9 mouse cellular contexts compared by ENCODE assay signal in genomic region chr9:109098969-109099368, GRCm38 (mm10). TPM values are rescaled to one million over a fixed set of nuclear protein-coding genes. Genes with fewer than 3 reads are reported as not detected.
DNase-seq lines count a peak whose midpoint lies in the region; ATAC-seq and TF ChIP-seq lines count a peak whose summit lies in the region.
"Had no signal": no experiment of that assay in that cellular context is flagged by ENCODE, and none has a peak within 500 bp of the region (broad histone marks: within the 10 kb centered on the region; RNA-seq: fewer than 3 reads in every experiment).

No protein-coding gene starts in this region.

- intact Hi-C loops in left cerebral cortex, adult 2 months (cut with DNase I): no loop called here

- H3K9ac ChIP-seq in liver, embryonic 13.5 days: no peak overlapping the region
- no peak overlapping the region for H3K9ac ChIP-seq in neural tube, embryonic 14.5 days (replicated peaks; ENCODE audit: low read depth, low read length)
- H3K9ac ChIP-seq: liver, embryonic 14.5 days had no signal

- no peak overlapping the region for H3K4me2 ChIP-seq in liver, embryonic 13.5 days
- H3K4me2 ChIP-seq in neural tube, embryonic 14.5 days (ENCODE audit: low read depth, low read length): peak overlapping the region; percentile 95

- peak in 1 of 2 experiments; percentile 51 for DNase-seq in left cerebral cortex, adult 2 months (ENCODE audit: extremely low spot score in 1 of 2, low spot score in 2 of 2)
- no peak for DNase-seq in left cerebral cortex, adult 11 months (ENCODE audit: low spot score)
- peak; percentile 50 for DNase-seq in heart, adult 8-10 months (ENCODE audit: low spot score)
- DNase-seq in kidney, adult 8-10 months: peak; percentile 66 to 83
- DNase-seq in liver, embryonic 13.5 days: no peak
- no peak for DNase-seq in spleen, postnatal 14 days (ENCODE audit: low spot score in 2 of 2)

- no peaks in the 10 kb centered on the region for H3K9me3 ChIP-seq in liver, embryonic 13.5 days (replicated peaks)
- no peaks in the 10 kb centered on the region for H3K9me3 ChIP-seq in neural tube, embryonic 14.5 days (ENCODE audit: control insufficient read depth, low read length)

- TF ChIP-seq CTCF in left cerebral cortex, adult 2 months (IDR thresholded peaks at IDR 0.05): no peak

- ATAC-seq in liver, embryonic 13.5 days (ENCODE audit: low read depth): peak; percentile 38; the same call in 1 of the 2 replicates
- ATAC-seq in neural tube, embryonic 14.5 days (ENCODE audit: low read depth): no peak
- ATAC-seq in activated CD4-positive, CD25-positive, alpha-beta regulatory T cell, adult 4 months: no peak

- H3K27ac ChIP-seq in left cerebral cortex, adult 2 months: peak overlapping the region; percentile 58
- H3K27ac ChIP-seq in liver, embryonic 13.5 days: peak overlapping the region; percentile 86
- H3K27ac ChIP-seq in neural tube, embryonic 14.5 days (ENCODE audit: low read depth, low read length): 0 out of 2 replicates have a peak overlapping the region, but pooled peaks have one; percentile 12
- H3K27ac ChIP-seq: liver, embryonic 14.5 days had no signal

- H3K4me3 ChIP-seq in left cerebral cortex, adult 2 months: no peak overlapping the region
- H3K4me3 ChIP-seq in liver, embryonic 13.5 days (replicated peaks): no peak overlapping the region
- H3K4me3 ChIP-seq in neural tube, embryonic 14.5 days (ENCODE audit: low read depth, low read length): no peak overlapping the region

- H3K36me3 ChIP-seq in liver, embryonic 13.5 days: peaks cover 2% of the 10 kb centered on the region; the same call in 1 of the 2 replicates
- H3K36me3 ChIP-seq in neural tube, embryonic 14.5 days (ENCODE audit: control insufficient read depth, insufficient read depth, low read length): peaks cover 24% of the 10 kb centered on the region

- peaks cover 36% of the 10 kb centered on the region for H3K27me3 ChIP-seq in liver, embryonic 13.5 days
- no peaks in the 10 kb centered on the region for H3K27me3 ChIP-seq in neural tube, embryonic 14.5 days (ENCODE audit: control insufficient read depth, insufficient read depth, low read length)

- H3K4me1 ChIP-seq in liver, embryonic 13.5 days (replicated peaks): peaks cover 30% of the 10 kb centered on the region
- H3K4me1 ChIP-seq in neural tube, embryonic 14.5 days (ENCODE audit: control insufficient read depth, insufficient read depth, low read length): peaks cover 38% of the 10 kb centered on the region

- WGBS in liver, embryonic 13.5 days (ENCODE audit: insufficient replicate concordance): 59% methylated on average over 6 of the region's 6 CpGs
- WGBS in neural tube, embryonic 14.5 days: 64% methylated on average over 5 of the region's 6 CpGs

RNA-seq across cellular contexts. Expression of gene Plxnb1, which starts 3.8 kb away (rescaled TPM):
- total RNA-seq in left cerebral cortex, adult 2 months (2021): 10 to 100 TPM; 65.0 to 70.5 TPM
- total RNA-seq in heart, adult 8-10 months (2022): 10 to 100 TPM; 21.6 to 25.9 (median 22.9) TPM
- polyA plus RNA-seq in liver, embryonic 13.5 days (2015; fragmentation: Nextera tagmentation; extraction: Ambion mirVana): 2.3 and 3.2 TPM in 2 replicates
- 13.9 and 14.9 TPM in 2 replicates for polyA plus RNA-seq in neural tube, embryonic 14.5 days (2014; fragmentation: Nextera tagmentation; extraction: Ambion mirVana)
- polyA plus RNA-seq in activated CD4-positive, CD25-positive, alpha-beta regulatory T cell, adult 4 months (2017; shearing (Covaris generic)): under 1 TPM; 0.16 to 0.80 TPM

RNA-seq across cellular contexts. Expression of gene Tma7, which starts 16.6 kb away (rescaled TPM):
- total RNA-seq in left cerebral cortex, adult 2 months (2021): 100 to 1,000 TPM; 312 to 332 TPM
- 100 to 1,000 TPM; 220 to 257 (median 236) TPM for total RNA-seq in heart, adult 8-10 months (2022)
- polyA plus RNA-seq in liver, embryonic 13.5 days (2015; fragmentation: Nextera tagmentation; extraction: Ambion mirVana): 480 and 506 TPM in 2 replicates
- polyA plus RNA-seq in neural tube, embryonic 14.5 days (2014; fragmentation: Nextera tagmentation; extraction: Ambion mirVana): 712 and 779 TPM in 2 replicates
- 100 to 1,000 TPM; 726 to 879 TPM for polyA plus RNA-seq in activated CD4-positive, CD25-positive, alpha-beta regulatory T cell, adult 4 months (2017; shearing (Covaris generic))

RNA-seq across cellular contexts. Expression of gene Ccdc51, which starts 16.7 kb away (rescaled TPM):
- total RNA-seq in left cerebral cortex, adult 2 months (2021): 1 to 10 TPM; 8.0 to 8.6 TPM
- 10 to 100 TPM; 10.5 to 13.4 (median 12.7) TPM for total RNA-seq in heart, adult 8-10 months (2022)
- polyA plus RNA-seq in liver, embryonic 13.5 days (2015; fragmentation: Nextera tagmentation; extraction: Ambion mirVana): 14.6 and 14.7 TPM in 2 replicates
- polyA plus RNA-seq in neural tube, embryonic 14.5 days (2014; fragmentation: Nextera tagmentation; extraction: Ambion mirVana): 10.7 and 13.1 TPM in 2 replicates
- polyA plus RNA-seq in activated CD4-positive, CD25-positive, alpha-beta regulatory T cell, adult 4 months (2017; shearing (Covaris generic)): 10 to 100 TPM; 10.9 to 12.4 TPM

RNA-seq across cellular contexts. Expression of gene Atrip, which starts 25.0 kb away (rescaled TPM):
- total RNA-seq in left cerebral cortex, adult 2 months (2021): 10 to 100 TPM; 28.0 to 28.3 TPM
- total RNA-seq in heart, adult 8-10 months (2022): 1 to 10 TPM; 8.1 to 9.4 (median 8.5) TPM
- polyA plus RNA-seq in liver, embryonic 13.5 days (2015; fragmentation: Nextera tagmentation; extraction: Ambion mirVana): 12.6 and 12.7 TPM in 2 replicates
- 31.4 and 34.8 TPM in 2 replicates for polyA plus RNA-seq in neural tube, embryonic 14.5 days (2014; fragmentation: Nextera tagmentation; extraction: Ambion mirVana)
- polyA plus RNA-seq in activated CD4-positive, CD25-positive, alpha-beta regulatory T cell, adult 4 months (2017; shearing (Covaris generic)): 10 to 100 TPM; 15.3 to 16.3 TPM

RNA-seq across cellular contexts. Expression of gene Trex1, which starts 39.4 kb away (rescaled TPM):
- 10 to 100 TPM; 11.7 to 15.3 TPM for total RNA-seq in left cerebral cortex, adult 2 months (2021)
- 10 to 100 TPM; 16.3 to 19.2 (median 17.6) TPM for total RNA-seq in heart, adult 8-10 months (2022)
- polyA plus RNA-seq in liver, embryonic 13.5 days (2015; fragmentation: Nextera tagmentation; extraction: Ambion mirVana): 7.4 and 8.9 TPM in 2 replicates
- 12.4 and 13.4 TPM in 2 replicates for polyA plus RNA-seq in neural tube, embryonic 14.5 days (2014; fragmentation: Nextera tagmentation; extraction: Ambion mirVana)
- polyA plus RNA-seq in activated CD4-positive, CD25-positive, alpha-beta regulatory T cell, adult 4 months (2017; shearing (Covaris generic)): 10 to 100 TPM; 36.6 to 42.8 TPM

Comparison
In these comparisons a context has a peak if more than half of its experiments do, and no peak if none do; other contexts are left out.
1. DNase-seq: peak in heart, adult 8-10 months (single experiment) and kidney, adult 8-10 months (2 of 2); none in left cerebral cortex, adult 11 months (single experiment), liver, embryonic 13.5 days (single experiment) and spleen, postnatal 14 days (0 of 2).
2. H3K27ac ChIP-seq: peak in every context shown above with its lines; median percentile 86 in liver, embryonic 13.5 days; 58 in left cerebral cortex, adult 2 months; 12 in neural tube, embryonic 14.5 days.